Mouse (Mus musculus): ENCODE data around the gene Cmtr1. TPM values are rescaled to one million over a fixed set of nuclear protein-coding genes. Genes with fewer than 3 reads are reported as not detected.
A peak's percentile ranks its signal among the peaks of the same experiment; 100 is the strongest.

Cmtr1 gene
- polyA plus RNA-seq, 1 experiment from 2014 or later, result 114 TPM

DNA sequence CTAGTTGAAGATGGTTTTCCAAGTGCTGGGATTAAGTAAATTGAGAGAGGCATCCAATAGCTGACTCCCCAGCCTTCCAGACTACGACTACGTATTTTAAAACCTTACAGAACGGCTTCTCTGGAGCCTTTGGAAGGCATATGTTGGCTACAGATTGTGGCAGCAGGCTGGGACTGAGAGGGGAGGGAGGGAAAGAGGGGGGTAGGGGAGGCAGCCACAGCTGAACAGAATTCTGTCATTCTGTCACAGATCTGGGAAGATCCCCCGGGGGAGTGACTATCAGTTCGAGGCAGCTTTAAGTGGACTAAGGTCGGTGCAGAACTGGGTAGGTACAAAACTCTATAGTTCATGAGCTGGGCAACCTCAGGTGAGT lies 71.5 kb downstream of the Cmtr1 start:
- TF ChIP-seq CTCF (IDR thresholded peaks at IDR 0.05; ENCODE audit: low read depth), result no peak
- peaks cover 5% of the 10 kb centered on the region; the same call in 1 of the 2 replicates for H3K4me1 ChIP-seq (ENCODE audit: insufficient read depth)
- no peaks in the 10 kb centered on the region for H3K27me3 ChIP-seq (ENCODE audit: insufficient read depth, low read length)
- no peaks in the 10 kb centered on the region for H3K9me3 ChIP-seq (ENCODE audit: low read depth, low read length)
- H3K9ac ChIP-seq, result no peak overlapping the region
- no peak overlapping the region for H3K4me2 ChIP-seq
- no peaks in the 10 kb centered on the region for H3K36me3 ChIP-seq (ENCODE audit: insufficient read depth)
- WGBS, result 59% methylated on average over 6 of the region's 6 CpGs
- no peak overlapping the region for H3K27ac ChIP-seq (ENCODE audit: low read depth)
- no peak overlapping the region for H3K4me3 ChIP-seq (ENCODE audit: low read depth, low read length)
- ATAC-seq (ENCODE audit: insufficient read depth) (no peak), DNase-seq (no peak)

DNA sequence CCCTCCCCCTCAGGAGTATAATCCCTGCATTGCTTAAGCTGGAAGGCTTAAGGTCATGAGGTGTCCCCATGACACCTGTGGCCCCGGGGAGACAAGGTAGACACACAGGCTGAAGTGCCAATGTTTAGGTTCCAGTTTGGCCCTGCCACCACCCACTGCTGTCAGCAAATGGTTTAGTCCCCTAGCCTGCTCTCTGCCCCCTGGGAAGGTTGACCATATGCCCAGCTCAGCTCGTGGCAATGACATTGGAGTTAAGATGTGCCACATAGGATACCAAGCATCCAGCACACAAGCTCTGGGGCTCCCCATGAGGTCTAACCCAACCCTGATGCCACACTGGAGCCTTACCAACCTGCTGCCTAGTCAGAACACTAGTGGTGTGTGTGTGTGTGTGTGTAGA lies 72.1 kb downstream of the Cmtr1 start:
- no peak for ATAC-seq (ENCODE audit: insufficient read depth)
- no peak for TF ChIP-seq CTCF (IDR thresholded peaks at IDR 0.05; ENCODE audit: low read depth)
- DNase-seq, result no peak
- H3K36me3 ChIP-seq (ENCODE audit: insufficient read depth), result no peaks in the 10 kb centered on the region
- no peak overlapping the region for H3K4me3 ChIP-seq (ENCODE audit: low read depth, low read length)
- H3K9ac ChIP-seq, result no peak overlapping the region
- no peaks in the 10 kb centered on the region for H3K27me3 ChIP-seq (ENCODE audit: insufficient read depth, low read length)
- WGBS, result 69% methylated on average over 2 of the region's 2 CpGs
- no peaks in the 10 kb centered on the region for H3K9me3 ChIP-seq (ENCODE audit: low read depth, low read length)
- no peak overlapping the region for H3K4me2 ChIP-seq
- no peak overlapping the region for H3K27ac ChIP-seq (ENCODE audit: low read depth)
- peaks cover 5% of the 10 kb centered on the region; the same call in 1 of the 2 replicates for H3K4me1 ChIP-seq (ENCODE audit: insufficient read depth)

DNA sequence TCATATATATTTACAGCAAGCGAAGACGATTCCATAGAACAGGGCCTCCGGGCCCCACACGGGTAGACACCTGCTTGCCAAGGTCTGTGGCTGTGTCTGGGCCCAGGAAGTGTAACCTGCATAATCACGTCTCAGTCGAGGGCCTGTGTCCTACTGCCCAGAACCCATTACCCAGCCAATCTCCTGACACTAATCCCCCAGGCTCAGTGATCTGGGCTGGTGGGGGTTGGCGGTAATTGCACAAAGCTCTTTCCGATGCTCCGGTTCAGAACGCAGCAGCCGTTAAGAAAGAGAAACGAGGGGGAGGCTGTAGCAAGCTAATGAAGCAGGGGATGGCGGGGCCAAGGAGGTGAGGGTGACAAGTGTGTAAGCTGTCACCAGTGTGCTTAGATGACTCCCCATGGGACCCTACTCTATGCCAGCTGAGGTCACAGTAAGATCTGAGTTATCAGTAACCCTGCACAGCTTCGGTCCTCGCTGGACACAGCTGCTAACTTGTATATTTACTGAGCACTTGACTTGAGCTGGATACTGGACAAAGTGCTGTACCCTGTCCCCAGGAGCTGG lies 76.1 kb downstream of the Cmtr1 start:
- Histone ChIP-seq H3K4me3 (ENCODE audit: low read depth, low read length) (no peak overlapping the region), H3K27me3 (ENCODE audit: insufficient read depth, low read length) (no peaks in the 10 kb centered on the region), H3K4me2 (no peak overlapping the region), H3K36me3 (ENCODE audit: insufficient read depth) (no peaks in the 10 kb centered on the region), H3K9ac (no peak overlapping the region), H3K9me3 (ENCODE audit: low read depth, low read length) (no peaks in the 10 kb centered on the region), H3K27ac (ENCODE audit: low read depth) (no peak overlapping the region), H3K4me1 (ENCODE audit: insufficient read depth) (peaks cover 8% of the 10 kb centered on the region; the same call in 1 of the 2 replicates)
- WGBS, result 28% methylated on average over 15 of the region's 15 CpGs
- no peak for TF ChIP-seq CTCF (IDR thresholded peaks at IDR 0.05; ENCODE audit: low read depth)
- DNase-seq (no peak), ATAC-seq (ENCODE audit: insufficient read depth) (no peak)

DNA sequence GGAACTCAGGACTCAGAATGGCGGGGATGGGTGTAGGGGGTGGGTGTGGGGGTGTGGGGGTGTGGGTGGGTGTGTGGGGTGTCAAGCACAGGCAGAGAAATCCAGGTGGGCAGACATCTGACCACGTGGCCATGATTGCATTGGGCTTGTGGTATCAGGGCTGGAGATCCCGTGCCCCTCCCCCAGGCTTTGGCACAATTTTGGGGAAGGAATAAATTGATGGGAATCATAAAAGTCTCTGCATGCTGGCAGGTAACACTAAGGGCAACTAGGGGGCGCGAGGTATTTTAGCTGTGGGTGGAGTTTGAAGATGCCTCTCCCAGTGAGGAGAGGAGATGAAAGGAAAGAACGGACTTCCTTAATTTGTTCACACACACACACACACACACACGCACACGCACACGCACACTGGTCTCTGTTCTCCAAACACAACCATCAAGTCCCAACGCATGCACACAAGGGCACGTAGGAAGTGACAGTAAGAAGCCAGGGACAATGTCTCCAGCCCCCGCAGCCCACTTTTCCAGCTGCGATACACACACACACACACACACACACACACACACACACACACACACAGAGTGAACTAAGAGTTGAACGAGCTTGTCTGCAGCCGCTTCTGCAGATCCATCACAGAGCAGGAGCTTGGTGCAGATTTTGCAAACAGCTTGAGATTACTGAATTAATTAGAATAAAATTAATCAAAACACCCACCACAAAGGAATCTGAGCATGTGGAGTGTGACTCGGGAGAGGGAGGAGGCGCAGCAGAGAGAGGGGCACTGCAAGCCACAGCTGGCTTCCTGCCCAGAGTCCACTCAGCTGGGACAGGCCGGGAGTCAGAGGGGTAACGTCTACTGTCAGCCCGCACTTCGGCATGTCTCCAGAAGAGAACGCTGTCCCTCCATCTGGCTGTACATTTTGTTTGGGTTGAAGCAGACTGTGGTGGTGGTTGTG lies 77.7 kb downstream of the Cmtr1 start:
- WGBS, result 24% methylated on average over 22 of the region's 22 CpGs
- H3K9ac ChIP-seq, result no peak overlapping the region
- H3K27me3 ChIP-seq (ENCODE audit: insufficient read depth, low read length), result no peaks in the 10 kb centered on the region
- H3K27ac ChIP-seq (ENCODE audit: low read depth), result no peak overlapping the region
- peaks cover 8% of the 10 kb centered on the region; the same call in 1 of the 2 replicates for H3K4me1 ChIP-seq (ENCODE audit: insufficient read depth)
- DNase-seq (peak; percentile 94), ATAC-seq (ENCODE audit: insufficient read depth) (peak; percentile 89)
- TF ChIP-seq CTCF (IDR thresholded peaks at IDR 0.05; ENCODE audit: low read depth), result peak; percentile 74
- H3K4me3 ChIP-seq (ENCODE audit: low read depth, low read length), result no peak overlapping the region
- no peaks in the 10 kb centered on the region for H3K9me3 ChIP-seq (ENCODE audit: low read depth, low read length)
- peak overlapping the region; percentile 51 for H3K4me2 ChIP-seq
- H3K36me3 ChIP-seq (ENCODE audit: insufficient read depth), result no peaks in the 10 kb centered on the region

DNA sequence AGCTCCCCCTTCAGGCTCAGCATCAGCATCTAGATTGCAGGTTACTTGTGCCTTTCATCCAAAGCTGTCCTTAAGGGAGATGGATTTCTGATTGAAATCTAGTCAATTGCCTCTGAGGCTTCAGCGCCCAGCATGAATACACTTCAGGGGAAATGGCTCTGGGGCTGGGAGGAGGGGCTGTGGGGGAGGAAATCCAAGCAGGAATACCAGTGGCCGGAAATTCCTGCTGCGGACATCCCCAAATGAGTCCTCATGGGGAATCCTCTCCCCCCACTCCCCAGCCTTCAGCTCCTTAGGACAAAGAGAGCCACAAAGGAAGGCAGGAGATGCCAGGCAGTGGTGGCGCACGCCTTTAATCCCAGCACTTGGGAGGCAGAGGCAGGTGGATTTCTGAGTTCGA lies 87.1 kb downstream of the Cmtr1 start:
- DNase-seq, result peak; percentile 24
- no peak overlapping the region for H3K4me3 ChIP-seq (ENCODE audit: low read depth, low read length)
- H3K4me2 ChIP-seq, result no peak overlapping the region
- no peak overlapping the region for H3K27ac ChIP-seq (ENCODE audit: low read depth)
- H3K9me3 ChIP-seq (ENCODE audit: low read depth, low read length), result no peaks in the 10 kb centered on the region
- no peak for TF ChIP-seq CTCF (IDR thresholded peaks at IDR 0.05; ENCODE audit: low read depth)
- H3K9ac ChIP-seq, result no peak overlapping the region
- H3K36me3 ChIP-seq (ENCODE audit: insufficient read depth), result no peaks in the 10 kb centered on the region
- peaks cover 4% of the 10 kb centered on the region; the same call in 1 of the 2 replicates for H3K27me3 ChIP-seq (ENCODE audit: insufficient read depth, low read length)
- peaks cover 5% of the 10 kb centered on the region; the same call in 1 of the 2 replicates for H3K4me1 ChIP-seq (ENCODE audit: insufficient read depth)
- 61% methylated on average over 6 of the region's 6 CpGs for WGBS
- ATAC-seq (ENCODE audit: insufficient read depth), result no peak

DNA sequence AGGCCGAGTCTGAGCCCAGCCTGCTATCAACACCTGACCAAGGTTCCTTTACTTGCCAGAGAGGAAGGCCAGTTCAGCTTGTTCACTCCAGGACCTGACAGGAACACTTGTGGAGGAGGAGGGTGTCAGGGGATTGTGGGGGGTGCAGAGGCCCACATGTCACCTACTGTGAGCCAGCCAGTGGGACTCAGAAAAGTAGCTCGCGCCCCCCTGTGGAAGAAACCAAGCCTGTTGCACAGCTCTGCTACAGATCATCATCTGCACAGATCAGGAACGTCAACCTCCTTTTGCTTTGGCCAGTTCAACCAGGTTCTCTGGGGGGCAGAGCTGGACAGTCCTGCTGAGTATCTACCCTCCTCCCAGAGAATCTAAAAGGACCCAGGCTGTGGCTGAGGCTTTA lies 94.1 kb downstream of the Cmtr1 start:
- DNase-seq, result no peak
- Histone ChIP-seq H3K9ac (no peak overlapping the region), H3K27me3 (ENCODE audit: insufficient read depth, low read length) (no peaks in the 10 kb centered on the region), H3K4me2 (no peak overlapping the region), H3K4me1 (ENCODE audit: insufficient read depth) (no peaks in the 10 kb centered on the region), H3K36me3 (ENCODE audit: insufficient read depth) (no peaks in the 10 kb centered on the region), H3K9me3 (ENCODE audit: low read depth, low read length) (no peaks in the 10 kb centered on the region), H3K27ac (ENCODE audit: low read depth) (no peak overlapping the region), H3K4me3 (ENCODE audit: low read depth, low read length) (no peak overlapping the region)
- no peak for TF ChIP-seq CTCF (IDR thresholded peaks at IDR 0.05; ENCODE audit: low read depth)
- WGBS, result 53% methylated on average over 4 of the region's 4 CpGs
- no peak for ATAC-seq (ENCODE audit: insufficient read depth)

Other genes with a start within 250 kb of the Cmtr1 start
- 14.1 and 16.0 TPM in 2 replicates for gene Pim1, start 169.8 kb upstream of the Cmtr1 start, polyA plus RNA-seq (2014; fragmentation: Nextera tagmentation; extraction: Ambion mirVana)
- not detected in 2 replicates for gene Gm17657, start 111.0 kb upstream of the Cmtr1 start, polyA plus RNA-seq (2014; fragmentation: Nextera tagmentation; extraction: Ambion mirVana)
- gene Tbc1d22b, start 110.8 kb upstream of the Cmtr1 start, polyA plus RNA-seq (2014; fragmentation: Nextera tagmentation; extraction: Ambion mirVana), result 17.4 TPM in 2 replicates
- gene Tmem217, start 108.2 kb upstream of the Cmtr1 start, polyA plus RNA-seq (2014; fragmentation: Nextera tagmentation; extraction: Ambion mirVana), result 0.43 and 0.46 TPM in 2 replicates
- gene Rnf8, start 45.8 kb upstream of the Cmtr1 start, polyA plus RNA-seq (2014; fragmentation: Nextera tagmentation; extraction: Ambion mirVana), result 68.8 and 72.1 TPM in 2 replicates
- gene Gm28043, start 45.7 kb upstream of the Cmtr1 start, polyA plus RNA-seq (2014; fragmentation: Nextera tagmentation; extraction: Ambion mirVana), result 3.0 and 3.4 TPM in 2 replicates
- 18.2 and 18.4 TPM in 2 replicates for gene Ccdc167, start 56.4 kb downstream of the Cmtr1 start, polyA plus RNA-seq (2014; fragmentation: Nextera tagmentation; extraction: Ambion mirVana)

All from lung, embryonic 14.5 days (tissue).